Mouse (Mus musculus): ENCODE data around the gene Urm1.
A peak's percentile ranks its signal among the peaks of the same experiment; 100 is the strongest.

Urm1 gene

GRCm38 (mm10) chr2:29831106-29831505 is 11.2 kb downstream of the Urm1 start:
- DNase-seq: no peak

- DNase-seq: no peak
These were observed 13.9 kb downstream of the Urm1 start for GRCm38 (mm10) chr2:29833796-29834195.

- DNase-seq: no peak
These were observed 15.6 kb downstream of the Urm1 start for GRCm38 (mm10) chr2:29835391-29835899.

- DNase-seq: no peak
These were observed 19.6 kb downstream of the Urm1 start for GRCm38 (mm10) chr2:29839460-29839859.

GRCm38 (mm10) chr2:29843231-29844105 is 23.6 kb downstream of the Urm1 start:
- DNase-seq: no peak

GRCm38 (mm10) chr2:29844115-29844514 is 24.2 kb downstream of the Urm1 start:
- DNase-seq: no peak

- no peak for DNase-seq
These were observed 24.8 kb downstream of the Urm1 start for GRCm38 (mm10) chr2:29844661-29845060.

- no peak for DNase-seq
These were observed 25.8 kb downstream of the Urm1 start for GRCm38 (mm10) chr2:29845636-29846035.

GRCm38 (mm10) chr2:29846061-29846853 is 26.4 kb downstream of the Urm1 start:
- DNase-seq: no peak

GRCm38 (mm10) chr2:29846911-29847310 is 27.0 kb downstream of the Urm1 start:
- DNase-seq: no peak

GRCm38 (mm10) chr2:29849041-29849440 is 29.2 kb downstream of the Urm1 start:
- DNase-seq: no peak

GRCm38 (mm10) chr2:29849841-29850480 is 30.1 kb downstream of the Urm1 start:
- peak; percentile 17 for DNase-seq

- DNase-seq: no peak
These were observed 33.1 kb downstream of the Urm1 start for GRCm38 (mm10) chr2:29852957-29853485.

GRCm38 (mm10) chr2:29853736-29854135 is 33.9 kb downstream of the Urm1 start:
- DNase-seq: no peak

GRCm38 (mm10) chr2:29855585-29856210 is 35.8 kb downstream of the Urm1 start:
- DNase-seq: no peak

GRCm38 (mm10) chr2:29856451-29857260 is 36.8 kb downstream of the Urm1 start:
- no peak for DNase-seq

GRCm38 (mm10) chr2:29857341-29857740 is 37.5 kb downstream of the Urm1 start:
- no peak for DNase-seq

- DNase-seq: no peak
These were observed 38.1 kb downstream of the Urm1 start for GRCm38 (mm10) chr2:29857967-29858366.

GRCm38 (mm10) chr2:29858748-29859473 is 39.0 kb downstream of the Urm1 start:
- DNase-seq: peak; percentile 63

- no peak for DNase-seq
These were observed 45.2 kb downstream of the Urm1 start for GRCm38 (mm10) chr2:29865125-29865524.
